Mouse (Mus musculus) embryonic facial prominence, embryonic 11.5 days (tissue): ENCODE results near the gene Spata48. TPM values are rescaled to one million over a fixed set of nuclear protein-coding genes. Genes with fewer than 3 reads are reported as not detected.

Source experiments
- ATAC-seq: fragments of 200-750 bp; cut with Nextera tagmentation; replicated peaks from 2 replicates; pipeline ENCODE4 v1.8.0; 2017; ENCODE audit warnings: low read depth; ENCODE audit not compliant: insufficient number of reproducible peaks, low FRiP score, low TSS enrichment
- DNase-seq: peaks from one replicate; pipeline ENCODE4 v3.0.0-alpha.2; 2015; ENCODE audit warnings: low spot score
- H3K27ac ChIP-seq: fragments of 300-500 bp; sonication (generic); replicated peaks from 2 replicates; pipeline ENCODE4 v1.5.1; 2014; ENCODE audit warnings: mild to moderate bottlenecking, low read depth, low read length, control low read depth
- H3K27me3 ChIP-seq: fragments of 300-500 bp; sonication (generic); 2 replicates; pipeline ENCODE4 v1.6.1; 2014; ENCODE audit warnings: mild to moderate bottlenecking, low read length, moderate library complexity, mixed read lengths; ENCODE audit not compliant: control insufficient read depth, insufficient read depth
- H3K36me3 ChIP-seq: fragments of 300-500 bp; sonication (generic); replicated peaks from 2 replicates; pipeline ENCODE4 v1.6.1; 2014; ENCODE audit warnings: low read depth, mild to moderate bottlenecking, low read length, moderate library complexity, mixed read lengths; ENCODE audit not compliant: control insufficient read depth, insufficient read depth
- H3K4me1 ChIP-seq: fragments of 300-500 bp; sonication (generic); 2 replicates; pipeline ENCODE4 v1.6.1; 2014; ENCODE audit warnings: low read length, mixed read lengths; ENCODE audit not compliant: control insufficient read depth, insufficient read depth
- H3K4me2 ChIP-seq: fragments of 300-500 bp; sonication (generic); 2 replicates; pipeline ENCODE4 v1.6.1; 2014; ENCODE audit warnings: low read depth, mild to moderate bottlenecking, control low read depth, low read length, moderate library complexity
- H3K4me3 ChIP-seq: fragments of 300-500 bp; sonication (generic); 2 replicates; pipeline ENCODE4 v1.5.1; 2014; ENCODE audit warnings: low read depth, low read length, control low read depth
- H3K9ac ChIP-seq: fragments of 300-500 bp; sonication (generic); replicated peaks from 2 replicates; pipeline ENCODE4 v1.6.1; 2014; ENCODE audit warnings: mild to moderate bottlenecking, control low read depth, low read length
- H3K9me3 ChIP-seq: fragments of 300-500 bp; sonication (generic); replicated peaks from 2 replicates; pipeline ENCODE4 v1.6.1; 2016; ENCODE audit warnings: mild to moderate bottlenecking, low read length, inconsistent platforms, mixed read lengths; ENCODE audit not compliant: control insufficient read depth
- WGBS: fragments of 180-500 bp; shearing (Covaris S2); extraction: QIAGEN DNeasy Blood & Tissue Kit; methylation state at CpG from one replicate; pipeline ENCODE4 v1.1.7; 2014; 5-methylcytosine and 5-hydroxymethylcytosine counted together
- polyA plus RNA-seq: library from polyadenylated mRNA; unstranded; fragments of >200 nt; fragmentation: Nextera tagmentation; extraction: Ambion mirVana; gene quantifications from 2 replicates; pipeline ENCODE4 v1.2.1, GENCODE M21; 2014

The Spata48 gene
- polyA plus RNA-seq, 1 experiment from 2014 or later, result 3.1 TPM

DNA sequence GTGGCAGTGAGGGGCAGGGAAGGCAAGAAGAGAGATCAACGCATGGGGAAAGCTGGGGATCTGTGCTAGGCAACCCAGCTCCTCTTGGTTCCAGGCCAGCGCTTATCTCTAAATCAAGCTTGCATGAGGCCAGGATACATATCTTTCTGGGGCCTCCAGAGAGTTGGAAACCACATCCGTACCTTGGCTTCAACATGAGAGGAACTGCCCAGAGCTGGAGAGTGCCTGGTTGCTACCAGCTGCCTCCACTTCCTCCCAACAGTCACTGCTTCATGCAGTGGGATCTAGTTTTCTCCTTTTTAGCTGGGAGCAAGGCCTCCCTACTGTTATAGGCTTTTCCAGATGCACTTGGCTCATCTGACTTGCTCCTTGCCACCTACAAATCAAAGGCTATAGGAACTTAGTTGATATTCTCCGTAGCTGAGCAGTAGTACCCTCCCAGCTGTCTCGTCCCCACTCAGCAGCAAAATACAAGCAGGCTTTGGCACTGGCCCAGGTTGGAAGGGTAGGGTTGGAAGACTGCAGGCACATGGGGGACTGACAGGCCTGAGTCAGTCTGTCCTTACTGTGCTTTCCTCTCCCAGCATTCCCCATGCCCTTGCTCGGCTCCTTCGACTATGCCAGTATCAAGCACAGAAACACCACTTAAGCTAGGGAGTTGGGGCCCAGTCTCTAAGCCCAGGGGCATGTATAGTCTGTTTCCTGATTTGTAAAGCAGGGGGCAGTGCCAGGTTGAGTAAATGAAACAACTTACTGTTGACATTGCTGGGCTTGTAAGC is 102.6 kb downstream of the Spata48 start:
- Histone ChIP-seq H3K27me3 (no peaks in the 10 kb centered on the region), H3K4me3 (no peak overlapping the region), H3K4me1 (no peaks in the 10 kb centered on the region), H3K9ac (no peak overlapping the region), H3K9me3 (no peaks in the 10 kb centered on the region), H3K36me3 (no peaks in the 10 kb centered on the region), H3K27ac (no peak overlapping the region), H3K4me2 (no peak overlapping the region)
- DNase-seq, result no peak
- WGBS, result 81% methylated on average over 7 of the region's 7 CpGs
- no peak for ATAC-seq

Other genes with a start within 250 kb of the Spata48 start
- 0.60 and 0.79 TPM in 2 replicates for gene Zpbp, start 314 bp downstream of the Spata48 start, polyA plus RNA-seq
- not detected in 2 replicates for gene 4930512M02Rik, start 165.7 kb downstream of the Spata48 start, polyA plus RNA-seq
- gene Ikzf1, start 222.9 kb downstream of the Spata48 start, polyA plus RNA-seq, result 2.5 and 3.4 TPM in 2 replicates